Mouse (Mus musculus) large intestine, adult 2 months (tissue): ENCODE measurements around the gene Nab2. TPM values are rescaled to one million over a fixed set of nuclear protein-coding genes. Genes with fewer than 3 reads are reported as not detected.
"Not testable (repeated sequence)": the region's sequence is repeated elsewhere in the genome, so short reads cannot be mapped to it uniquely, and the experiment has no call there.

Source experiments
- DNase-seq: peaks from one replicate; pipeline ENCODE4 v3.0.0-alpha.2; 2012; ENCODE audit warnings: low read depth, low spot score
- WGBS: fragments of 180-500 bp; shearing (Covaris S2); methylation state at CpG from one replicate; pipeline ENCODE4 v1.1.7; 2018; 5-methylcytosine and 5-hydroxymethylcytosine counted together
- polyA plus RNA-seq: library from polyadenylated mRNA; depleted of rRNA; stranded (reverse); fragments of >200 nt; gene quantifications from 2 replicates; pipeline ENCODE4 v1.2.3, GENCODE M21; 2012

Nab2 gene
- polyA plus RNA-seq, 1 experiment = 9.9 TPM

- 50% methylated on average over 8 of the region's 8 CpGs for WGBS
- DNase-seq = no peak
Measured at GRCm38 (mm10) chr10:127674794-127675522, 6.6 kb upstream of the Nab2 start.

- 86% methylated on average over 6 of the region's 6 CpGs for WGBS
Measured at GRCm38 (mm10) chr10:127674046-127674655, 5.8 kb upstream of the Nab2 start.

GRCm38 (mm10) chr10:127671276-127671675 is 2.9 kb upstream of the Nab2 start:
- no peak for DNase-seq
- WGBS = 48% methylated on average over 2 of the region's 2 CpGs

More at GRCm38 (mm10) chr10:127674046-127674655, 5.8 kb upstream of the Nab2 start:
- DNase-seq = no peak

GRCm38 (mm10) chr10:127670185-127670584 is 1.8 kb upstream of the Nab2 start:
- no peak for DNase-seq
- WGBS = 63% methylated on average over 2 of the region's 2 CpGs

- WGBS = 49% methylated on average over 7 of the region's 7 CpGs
- DNase-seq = no peak
Measured at GRCm38 (mm10) chr10:127669170-127669569, 802 bp upstream of the Nab2 start.

- under 1% methylated on average over 35 of the region's 35 CpGs for WGBS
- no peak for DNase-seq
Measured at GRCm38 (mm10) chr10:127667269-127668092, 887 bp downstream of the Nab2 start.

- no peak for DNase-seq
- WGBS = under 1% methylated on average over 70 of the region's 73 CpGs
Measured at GRCm38 (mm10) chr10:127666501-127667268, 1.7 kb downstream of the Nab2 start, which contains the start of gene Nemp1. Gene Nemp1, plus strand, starts transcription at chr10:127666901.

GRCm38 (mm10) chr10:127665366-127666181 is 2.8 kb downstream of the Nab2 start:
- 28% methylated on average over 14 of the region's 14 CpGs for WGBS
- DNase-seq = no peak

GRCm38 (mm10) chr10:127664891-127665290 is 3.5 kb downstream of the Nab2 start:
- DNase-seq = no peak
- WGBS = 77% methylated on average over 13 of the region's 13 CpGs

- WGBS = 80% methylated on average over 16 of the region's 16 CpGs
- no peak for DNase-seq
Measured at GRCm38 (mm10) chr10:127664166-127664565, 4.2 kb downstream of the Nab2 start.

GRCm38 (mm10) chr10:127663590-127663989 is 4.8 kb downstream of the Nab2 start:
- 36% methylated on average over 5 of the region's 5 CpGs for WGBS
- DNase-seq = no peak

GRCm38 (mm10) chr10:127662666-127663253 is 5.6 kb downstream of the Nab2 start:
- DNase-seq = no peak
- 53% methylated on average over 19 of the region's 19 CpGs for WGBS

GRCm38 (mm10) chr10:127661915-127662663 is 6.3 kb downstream of the Nab2 start:
- WGBS = 0% methylated on average over 16 of the region's 16 CpGs

GRCm38 (mm10) chr10:127661291-127661914 is 7.0 kb downstream of the Nab2 start:
- 12% methylated on average over 13 of the region's 14 CpGs for WGBS
- no peak for DNase-seq

More at GRCm38 (mm10) chr10:127661915-127662663, 6.3 kb downstream of the Nab2 start:
- DNase-seq = no peak

- 21% methylated on average over 1 of the region's 1 CpGs for WGBS
- DNase-seq = no peak
Measured at GRCm38 (mm10) chr10:127659551-127659950, 8.8 kb downstream of the Nab2 start.

- 17% methylated on average over 6 of the region's 6 CpGs for WGBS
- DNase-seq = no peak
Measured at GRCm38 (mm10) chr10:127658076-127658475, 10.3 kb downstream of the Nab2 start.

GRCm38 (mm10) chr10:127657617-127658016 is 10.8 kb downstream of the Nab2 start:
- DNase-seq = not testable (repeated sequence)
- WGBS = 71% methylated on average over 6 of the region's 6 CpGs
